Mouse (Mus musculus): ENCODE measurements at regions not wholly inside any gene's neighbourhood (a gene's known extent, or its start where the extent isn't known, plus 50 kb on each side); places are given as distances from the start of the nearest gene placed in this dataset.

GRCm38 (mm10) chr10:27994376-27995034 lies 80.1 kb upstream of the Ptprk start:
- DNase-seq (ENCODE audit: extremely low read depth, low read depth, low spot score) = no peak

GRCm38 (mm10) chr10:27995035-27995399 lies 79.6 kb upstream of the Ptprk start:
- DNase-seq (ENCODE audit: extremely low read depth, low read depth, low spot score) = no peak

GRCm38 (mm10) chr10:28010756-28011155 lies 63.9 kb upstream of the Ptprk start:
- peak; percentile 56 for DNase-seq (ENCODE audit: extremely low read depth, low read depth, low spot score)

- no peak for DNase-seq (ENCODE audit: extremely low read depth, low read depth, low spot score)
Observed at GRCm38 (mm10) chr10:28012135-28012534, 62.5 kb upstream of the Ptprk start.

GRCm38 (mm10) chr10:28013401-28013800 lies 61.2 kb upstream of the Ptprk start:
- DNase-seq (ENCODE audit: extremely low read depth, low read depth, low spot score) = no peak

- DNase-seq (ENCODE audit: extremely low read depth, low read depth, low spot score) = no peak
Observed at GRCm38 (mm10) chr10:28014306-28014825, 60.3 kb upstream of the Ptprk start.

Measured in fat pad, adult 2 months (tissue).